Mouse (Mus musculus): ENCODE results near the gene Krtcap3. TPM values are rescaled to one million over a fixed set of nuclear protein-coding genes. Genes with fewer than 3 reads are reported as not detected.

Gene Krtcap3
- polyA plus RNA-seq, 1 experiment from 2014 or later = 3.0 TPM

GRCm38 (mm10) chr5:31253806-31254205 lies 2.3 kb downstream of the Krtcap3 start:
- Histone ChIP-seq H3K9ac (no peak overlapping the region), H3K4me1 (replicated peaks) (peaks cover 31% of the 10 kb centered on the region), H3K36me3 (peaks cover 43% of the 10 kb centered on the region), H3K9me3 (replicated peaks) (no peaks in the 10 kb centered on the region), H3K27me3 (no peaks in the 10 kb centered on the region), H3K4me3 (no peak overlapping the region), H3K4me2 (no peak overlapping the region), H3K27ac (peak overlapping the region; percentile 44; the same call in 1 of the 2 replicates)
- ATAC-seq (replicated peaks; ENCODE audit: insufficient number of reproducible peaks, insufficient read depth, low FRiP score, low read depth) = no peak; the same call in 1 of the 2 replicates
- WGBS = 68% methylated on average over 8 of the region's 8 CpGs

- WGBS = 73% methylated on average over 7 of the region's 7 CpGs
- Histone ChIP-seq H3K36me3 (peaks cover 42% of the 10 kb centered on the region), H3K27ac (peak overlapping the region; percentile 44; the same call in 1 of the 2 replicates), H3K9me3 (replicated peaks) (no peaks in the 10 kb centered on the region), H3K4me3 (no peak overlapping the region), H3K9ac (no peak overlapping the region), H3K4me2 (no peak overlapping the region), H3K27me3 (no peaks in the 10 kb centered on the region), H3K4me1 (replicated peaks) (peaks cover 29% of the 10 kb centered on the region)
- no peak for ATAC-seq (replicated peaks; ENCODE audit: insufficient number of reproducible peaks, insufficient read depth, low FRiP score, low read depth)
These were observed 3.0 kb downstream of the Krtcap3 start for GRCm38 (mm10) chr5:31254452-31254851.

- ATAC-seq (replicated peaks; ENCODE audit: insufficient number of reproducible peaks, insufficient read depth, low FRiP score, low read depth) = no peak
- Histone ChIP-seq H3K4me3 (no peak overlapping the region), H3K36me3 (peaks cover 42% of the 10 kb centered on the region), H3K27me3 (no peaks in the 10 kb centered on the region), H3K4me1 (replicated peaks) (peaks cover 29% of the 10 kb centered on the region), H3K9me3 (replicated peaks) (no peaks in the 10 kb centered on the region), H3K27ac (no peak overlapping the region), H3K9ac (no peak overlapping the region), H3K4me2 (no peak overlapping the region)
- WGBS = 72% methylated on average over 8 of the region's 8 CpGs
These were observed 3.4 kb downstream of the Krtcap3 start for GRCm38 (mm10) chr5:31254901-31255300.

GRCm38 (mm10) chr5:31255381-31255780 lies 3.9 kb downstream of the Krtcap3 start:
- WGBS = 87% methylated on average over 2 of the region's 2 CpGs
- peaks cover 39% of the 10 kb centered on the region for H3K36me3 ChIP-seq
- H3K9me3 ChIP-seq (replicated peaks) = no peaks in the 10 kb centered on the region
- H3K4me2 ChIP-seq = no peak overlapping the region
- no peak overlapping the region for H3K4me3 ChIP-seq
- ATAC-seq (replicated peaks; ENCODE audit: insufficient number of reproducible peaks, insufficient read depth, low FRiP score, low read depth) = no peak
- H3K27ac ChIP-seq = no peak overlapping the region
- no peaks in the 10 kb centered on the region for H3K27me3 ChIP-seq
- peaks cover 29% of the 10 kb centered on the region for H3K4me1 ChIP-seq (replicated peaks)
- H3K9ac ChIP-seq = no peak overlapping the region

GRCm38 (mm10) chr5:31255971-31256370 lies 4.5 kb downstream of the Krtcap3 start:
- Histone ChIP-seq H3K9ac (no peak overlapping the region), H3K9me3 (replicated peaks) (no peaks in the 10 kb centered on the region), H3K27ac (no peak overlapping the region), H3K4me1 (replicated peaks) (peaks cover 26% of the 10 kb centered on the region), H3K27me3 (no peaks in the 10 kb centered on the region), H3K4me2 (no peak overlapping the region), H3K36me3 (peaks cover 35% of the 10 kb centered on the region), H3K4me3 (no peak overlapping the region)
- ATAC-seq (replicated peaks; ENCODE audit: insufficient number of reproducible peaks, insufficient read depth, low FRiP score, low read depth) = no peak
- WGBS = 76% methylated on average over 2 of the region's 2 CpGs

GRCm38 (mm10) chr5:31257616-31258015 lies 6.1 kb downstream of the Krtcap3 start:
- no peak overlapping the region for H3K27ac ChIP-seq
- H3K4me3 ChIP-seq = no peak overlapping the region
- no peaks in the 10 kb centered on the region for H3K27me3 ChIP-seq
- no peak overlapping the region for H3K9ac ChIP-seq
- no peak for ATAC-seq (replicated peaks; ENCODE audit: insufficient number of reproducible peaks, insufficient read depth, low FRiP score, low read depth)
- H3K9me3 ChIP-seq (replicated peaks) = no peaks in the 10 kb centered on the region
- WGBS = 82% methylated on average over 11 of the region's 11 CpGs
- H3K36me3 ChIP-seq = peaks cover 43% of the 10 kb centered on the region
- peaks cover 15% of the 10 kb centered on the region for H3K4me1 ChIP-seq (replicated peaks)
- no peak overlapping the region for H3K4me2 ChIP-seq

GRCm38 (mm10) chr5:31266101-31266500 lies 14.6 kb downstream of the Krtcap3 start:
- no peaks in the 10 kb centered on the region for H3K27me3 ChIP-seq
- ATAC-seq (replicated peaks; ENCODE audit: insufficient number of reproducible peaks, insufficient read depth, low FRiP score, low read depth) = no peak
- no peak overlapping the region for H3K4me2 ChIP-seq
- peaks cover 68% of the 10 kb centered on the region for H3K36me3 ChIP-seq
- WGBS = 63% methylated on average over 7 of the region's 7 CpGs
- no peaks in the 10 kb centered on the region for H3K9me3 ChIP-seq (replicated peaks)
- no peak overlapping the region for H3K27ac ChIP-seq
- no peak overlapping the region for H3K4me3 ChIP-seq
- no peak overlapping the region for H3K9ac ChIP-seq
- no peaks in the 10 kb centered on the region for H3K4me1 ChIP-seq (replicated peaks)

- Histone ChIP-seq H3K27ac (no peak overlapping the region), H3K9me3 (replicated peaks) (no peaks in the 10 kb centered on the region), H3K36me3 (peaks cover 61% of the 10 kb centered on the region), H3K4me2 (no peak overlapping the region), H3K27me3 (no peaks in the 10 kb centered on the region), H3K9ac (no peak overlapping the region), H3K4me1 (replicated peaks) (no peaks in the 10 kb centered on the region), H3K4me3 (no peak overlapping the region)
- 79% methylated on average over 6 of the region's 6 CpGs for WGBS
- no peak for ATAC-seq (replicated peaks; ENCODE audit: insufficient number of reproducible peaks, insufficient read depth, low FRiP score, low read depth)
These were observed 16.2 kb downstream of the Krtcap3 start for GRCm38 (mm10) chr5:31267686-31268085.

GRCm38 (mm10) chr5:31273018-31273417 lies 21.5 kb downstream of the Krtcap3 start:
- Histone ChIP-seq H3K4me3 (no peak overlapping the region), H3K4me1 (replicated peaks) (no peaks in the 10 kb centered on the region), H3K27ac (no peak overlapping the region), H3K27me3 (no peaks in the 10 kb centered on the region), H3K9me3 (replicated peaks) (no peaks in the 10 kb centered on the region), H3K9ac (no peak overlapping the region), H3K4me2 (no peak overlapping the region), H3K36me3 (peaks cover 50% of the 10 kb centered on the region)
- no peak for ATAC-seq (replicated peaks; ENCODE audit: insufficient number of reproducible peaks, insufficient read depth, low FRiP score, low read depth)
- whole genome bisulfite sequencing = 79% methylated on average over 6 of the region's 6 CpGs

- WGBS = 79% methylated on average over 20 of the region's 20 CpGs
- no peak overlapping the region for H3K4me3 ChIP-seq
- no peak overlapping the region for H3K4me2 ChIP-seq
- peaks cover 69% of the 10 kb centered on the region for H3K36me3 ChIP-seq
- no peaks in the 10 kb centered on the region for H3K4me1 ChIP-seq (replicated peaks)
- no peak overlapping the region for H3K9ac ChIP-seq
- no peaks in the 10 kb centered on the region for H3K9me3 ChIP-seq (replicated peaks)
- ATAC-seq (replicated peaks; ENCODE audit: insufficient number of reproducible peaks, insufficient read depth, low FRiP score, low read depth) = no peak
- no peaks in the 10 kb centered on the region for H3K27me3 ChIP-seq
- no peak overlapping the region for H3K27ac ChIP-seq
These were observed 27.9 kb downstream of the Krtcap3 start for GRCm38 (mm10) chr5:31279245-31279988.

GRCm38 (mm10) chr5:31288225-31288624 lies 36.7 kb downstream of the Krtcap3 start:
- Histone ChIP-seq H3K4me2 (no peak overlapping the region), H3K9ac (no peak overlapping the region), H3K9me3 (replicated peaks) (no peaks in the 10 kb centered on the region), H3K4me3 (no peak overlapping the region), H3K36me3 (peaks cover 38% of the 10 kb centered on the region), H3K4me1 (replicated peaks) (peaks cover 15% of the 10 kb centered on the region), H3K27ac (no peak overlapping the region), H3K27me3 (no peaks in the 10 kb centered on the region)
- ATAC-seq (replicated peaks; ENCODE audit: insufficient number of reproducible peaks, insufficient read depth, low FRiP score, low read depth) = no peak
- WGBS = 74% methylated on average over 4 of the region's 4 CpGs

- Histone ChIP-seq H3K27me3 (no peaks in the 10 kb centered on the region), H3K4me3 (no peak overlapping the region), H3K9ac (no peak overlapping the region), H3K4me1 (replicated peaks) (peaks cover 15% of the 10 kb centered on the region), H3K9me3 (replicated peaks) (no peaks in the 10 kb centered on the region), H3K4me2 (no peak overlapping the region), H3K36me3 (peaks cover 34% of the 10 kb centered on the region), H3K27ac (no peak overlapping the region)
- 78% methylated on average over 3 of the region's 3 CpGs for WGBS
- no peak for ATAC-seq (replicated peaks; ENCODE audit: insufficient number of reproducible peaks, insufficient read depth, low FRiP score, low read depth)
These were observed 37.2 kb downstream of the Krtcap3 start for GRCm38 (mm10) chr5:31288655-31289054.
